Mouse (Mus musculus) adrenal gland, adult 2 months (tissue): ENCODE results near the gene Ftsj1. TPM values are rescaled to one million over a fixed set of nuclear protein-coding genes. Genes with fewer than 3 reads are reported as not detected.

Experiments used
- DNase-seq: peaks from one replicate; pipeline ENCODE4 v3.0.0; 2021
- long read RNA-seq: library from polyadenylated mRNA; stranded (forward); transcript quantifications from one replicate; pipeline ENCODE4 v2.0.0, GENCODE M21; 2021
- polyA plus RNA-seq: library from polyadenylated mRNA; depleted of rRNA; stranded (reverse); fragments of >200 nt; gene quantifications from 2 replicates; pipeline ENCODE4 v1.2.3, GENCODE M21; 2012; rRNA removed
- total RNA-seq, 2 experiments: library from RNA; stranded (reverse); gene quantifications; 2 replicates each; pipeline ENCODE4 v1.2.3; 2021

Ftsj1 gene
- 10 to 100 TPM; 21.7 to 23.5 TPM for total RNA-seq
- 26.1 and 37.8 TPM in 2 replicates for polyA plus RNA-seq
- long read RNA-seq, transcript Ftsj1-203 (13 exons, 1,656 nt) = major isoform, 12 of 19 reads
- long read RNA-seq, partial matches to known transcripts = 2 of 19 reads
- long read RNA-seq, other reads (novel, unspliced or antisense) = 1 of 19 reads

GRCm38 (mm10) chrX:8252334-8253285 lies at the start of gene Ftsj1:
Gene Ftsj1, minus strand, starts transcription at chrX:8252406.
- peak; percentile 87 for DNase-seq

GRCm38 (mm10) chrX:8288621-8289020 lies 36.4 kb upstream of the Ftsj1 start:
- no peak for DNase-seq

DNA sequence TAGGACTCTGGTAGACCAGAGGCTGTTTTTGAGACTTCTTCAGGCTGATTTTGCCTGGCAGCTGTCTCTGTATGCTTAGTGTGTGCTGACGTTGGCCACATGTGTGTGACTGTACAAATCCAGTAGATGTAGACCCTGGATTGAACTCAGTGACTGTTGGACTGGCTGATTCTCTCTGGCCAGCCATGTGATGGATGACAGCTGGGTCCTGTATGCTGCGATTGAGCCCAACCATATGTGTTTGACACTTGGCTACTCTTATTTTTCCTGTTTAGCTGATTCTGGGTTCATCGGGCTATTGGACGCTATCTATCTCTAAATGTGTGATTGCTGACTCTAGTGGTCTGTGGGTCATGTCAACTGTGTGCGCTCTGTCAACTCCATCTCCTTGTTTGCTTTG lies 21.9 kb upstream of the Ftsj1 start:
- DNase-seq = no peak

- no peak for DNase-seq
Measured at GRCm38 (mm10) chrX:8272000-8272399, 19.8 kb upstream of the Ftsj1 start.

DNA sequence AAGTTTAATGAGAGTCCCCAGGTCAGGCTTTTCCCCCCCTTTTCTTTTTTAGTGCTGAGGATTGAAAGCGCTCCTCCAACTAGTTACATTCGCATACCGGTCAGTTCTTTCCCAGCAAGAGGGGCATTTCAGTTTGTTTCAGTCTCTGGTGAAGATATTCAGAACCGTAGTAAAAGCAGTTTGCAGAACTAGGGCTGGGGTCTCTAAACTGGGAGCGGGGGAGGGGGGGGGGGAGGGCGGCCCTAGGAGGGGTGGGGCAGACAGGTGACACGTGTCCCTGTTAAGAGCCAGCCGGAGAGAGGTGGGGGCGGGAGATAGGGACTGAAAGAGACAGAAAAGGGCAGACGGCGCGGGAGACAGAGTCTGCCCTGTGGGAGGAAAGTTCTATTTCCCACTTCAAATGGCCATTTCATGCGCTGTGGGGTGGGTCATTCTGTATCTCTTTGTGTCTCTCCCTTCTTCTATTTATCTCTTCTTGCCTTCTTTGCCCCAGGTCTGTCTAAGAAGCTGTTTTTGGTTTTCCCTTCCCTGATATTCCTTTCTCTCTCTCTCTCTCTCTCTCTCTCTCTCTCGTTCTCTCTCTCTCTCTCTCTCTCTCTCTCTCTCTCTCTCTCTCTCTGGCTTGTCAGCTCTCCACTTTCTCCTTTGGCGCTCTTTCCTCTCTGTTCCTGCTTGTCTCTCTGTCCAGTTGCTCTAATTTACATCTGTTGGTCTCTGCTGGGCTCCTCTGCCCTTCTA lies 19.0 kb upstream of the Ftsj1 start, which contains the start of gene Slc38a5:
Slc38a5 (plus strand) TSS at position 51 of the 738 bp plus-strand sequence.
- DNase-seq = no peak

GRCm38 (mm10) chrX:8264222-8264621 lies 12.0 kb upstream of the Ftsj1 start:
- no peak for DNase-seq

DNA sequence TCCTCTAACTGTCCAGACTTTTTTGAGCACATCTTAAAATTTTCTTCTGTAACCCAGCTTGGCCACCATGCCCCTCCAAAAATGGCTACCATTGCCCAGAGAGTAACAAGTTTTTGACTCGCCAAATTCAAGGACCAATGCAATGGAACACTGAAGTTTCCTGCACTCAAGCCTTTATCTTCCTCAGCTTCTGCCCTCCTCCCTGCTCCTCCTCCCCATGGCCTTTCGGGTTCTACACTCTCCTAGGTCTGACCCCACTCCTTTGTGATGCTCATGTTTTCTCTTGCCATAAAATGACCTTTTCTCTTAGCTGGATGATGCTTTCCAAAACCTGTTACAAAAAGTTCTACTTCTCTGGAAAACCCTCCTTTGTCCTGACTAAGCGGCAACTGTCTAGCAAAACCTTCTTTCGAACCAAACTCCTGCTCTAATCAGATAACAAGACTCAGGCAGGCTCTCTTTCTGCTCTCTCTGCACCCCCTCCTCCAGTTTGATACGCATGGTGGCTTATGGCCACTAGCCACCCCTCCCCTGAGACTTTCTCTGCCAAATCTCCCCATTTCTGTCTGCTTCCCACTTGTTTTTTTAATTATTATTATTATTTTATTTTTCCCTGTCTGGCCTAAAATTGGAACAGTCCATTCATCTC lies 11.1 kb upstream of the Ftsj1 start:
- DNase-seq = no peak

GRCm38 (mm10) chrX:8259478-8259877 lies 7.3 kb upstream of the Ftsj1 start:
- DNase-seq = no peak

- no peak for DNase-seq
Measured at GRCm38 (mm10) chrX:8255807-8256206, 3.6 kb upstream of the Ftsj1 start.

DNA sequence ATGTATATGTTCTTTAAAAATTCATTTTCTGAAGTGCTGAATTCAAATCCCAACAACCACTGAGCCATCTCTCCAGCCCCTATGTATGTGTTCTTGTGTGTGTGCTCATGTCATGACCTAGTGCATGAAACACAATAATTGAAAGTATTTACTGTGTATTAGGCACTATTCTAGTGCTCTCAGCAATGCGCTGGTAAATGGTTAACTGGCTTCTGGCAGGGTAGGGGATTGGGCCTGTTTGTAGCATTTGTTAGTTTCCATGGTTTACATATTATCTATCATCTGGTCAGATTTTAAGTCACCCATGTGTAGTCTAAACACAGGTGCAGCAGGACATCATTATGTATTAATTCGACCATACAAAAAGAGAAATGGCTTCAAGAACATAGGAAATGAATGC lies 1.5 kb upstream of the Ftsj1 start:
- no peak for DNase-seq

- DNase-seq = no peak
Measured at GRCm38 (mm10) chrX:8251789-8252333, 345 bp downstream of the Ftsj1 start.

DNA sequence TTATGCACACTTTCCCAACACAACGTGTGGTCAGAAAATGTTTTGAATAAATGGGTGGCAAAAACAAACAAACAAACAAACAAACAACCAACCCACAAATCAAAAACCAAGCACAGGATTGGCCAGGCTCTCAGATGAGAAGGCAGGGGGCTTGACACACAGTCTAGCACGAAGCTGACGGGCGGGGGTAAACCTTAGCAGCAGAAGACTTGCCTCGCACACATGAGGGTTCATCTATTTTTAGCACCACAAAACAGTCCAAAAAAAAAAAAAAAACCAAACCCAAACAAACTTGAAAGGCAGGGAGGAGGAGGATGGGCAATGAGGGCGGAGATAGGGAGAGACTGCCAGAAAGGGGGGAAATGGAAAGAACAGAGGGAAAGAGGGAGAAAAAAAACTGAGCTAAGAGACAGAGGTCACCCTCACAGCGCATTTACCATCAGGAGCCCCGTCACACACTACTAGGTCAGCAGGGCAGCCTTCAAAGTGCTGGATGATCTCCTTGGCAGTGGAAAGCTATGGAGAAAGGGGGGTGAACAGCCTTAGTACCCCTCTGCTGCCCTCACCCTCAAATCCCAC lies 3.6 kb downstream of the Ftsj1 start:
- no peak for DNase-seq

GRCm38 (mm10) chrX:8247680-8248079 lies 4.5 kb downstream of the Ftsj1 start:
- DNase-seq = no peak

DNA sequence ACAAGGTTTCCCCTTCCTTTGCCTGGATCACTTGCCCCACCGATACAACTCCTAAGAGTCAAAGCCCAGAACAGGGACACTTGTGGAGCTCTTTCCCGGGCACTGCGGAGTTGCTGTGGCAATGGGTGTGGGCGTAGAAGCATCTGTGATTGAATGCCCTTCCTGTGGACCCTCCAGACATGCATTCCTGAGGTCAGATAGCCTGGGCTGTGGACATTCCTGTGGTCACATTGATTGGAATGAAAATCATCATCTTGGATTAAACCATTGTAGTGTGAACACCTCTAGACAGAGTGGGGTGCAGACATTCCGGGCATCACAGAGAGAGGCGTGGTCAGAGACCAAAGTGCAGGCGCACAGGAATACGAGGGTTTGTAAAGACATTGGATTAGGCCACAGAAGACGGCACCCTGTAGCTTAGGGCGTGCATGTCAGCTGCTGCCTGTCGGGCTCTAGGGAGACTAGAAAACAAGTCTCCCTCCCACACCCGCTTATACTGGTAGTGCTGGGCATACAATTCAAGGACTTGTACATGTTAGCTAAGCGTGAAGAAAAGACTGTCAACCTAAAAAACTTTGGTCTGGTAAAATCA lies 13.3 kb downstream of the Ftsj1 start:
- no peak for DNase-seq

- no peak for DNase-seq
Measured at GRCm38 (mm10) chrX:8236704-8237103, 15.5 kb downstream of the Ftsj1 start.

GRCm38 (mm10) chrX:8233602-8234001 lies 18.6 kb downstream of the Ftsj1 start:
- DNase-seq = no peak

- no peak for DNase-seq
Measured at GRCm38 (mm10) chrX:8230272-8230671, 21.9 kb downstream of the Ftsj1 start.

GRCm38 (mm10) chrX:8223473-8223872 lies 28.7 kb downstream of the Ftsj1 start:
- no peak for DNase-seq

- peak; percentile 10 for DNase-seq
Measured at GRCm38 (mm10) chrX:8222678-8223421, 29.4 kb downstream of the Ftsj1 start.

- DNase-seq = no peak
Measured at GRCm38 (mm10) chrX:8222296-8222677, 29.9 kb downstream of the Ftsj1 start.
